Mouse (Mus musculus) adrenal gland, adult 18-20 months (tissue): ENCODE data around the gene Trem1. TPM values are rescaled to one million over a fixed set of nuclear protein-coding genes. Genes with fewer than 3 reads are reported as not detected.

Source experiments
- DNase-seq, 2 experiments: peaks; one replicate each; pipeline ENCODE4 v3.0.0; 2021 to 2022; ENCODE audit warnings: low spot score in 2 of 2
- total RNA-seq, 2 experiments: library from RNA; stranded (reverse); gene quantifications; 1 replicate in 1 of 2; 2 replicates in 1 of 2; pipeline ENCODE4 v1.2.3; 2021

Trem1 gene
- total RNA-seq, 2 experiments from 2014 or later = 0.20 TPM; not detected in 1

- no peak for DNase-seq
Measured at GRCm38 (mm10) chr17:48266610-48267304, 34.2 kb downstream of the Trem1 start.

GRCm38 (mm10) chr17:48267591-48267990 lies 35.0 kb downstream of the Trem1 start:
- DNase-seq = no peak

- no peak for DNase-seq
Measured at GRCm38 (mm10) chr17:48268276-48268675, 35.7 kb downstream of the Trem1 start.

GRCm38 (mm10) chr17:48269833-48270232 lies 37.3 kb downstream of the Trem1 start:
- no peak for DNase-seq

GRCm38 (mm10) chr17:48272158-48272557 lies 39.6 kb downstream of the Trem1 start:
- no peak for DNase-seq

- no peak for DNase-seq
Measured at GRCm38 (mm10) chr17:48272598-48272997, 40.0 kb downstream of the Trem1 start.

GRCm38 (mm10) chr17:48274098-48274497 lies 41.5 kb downstream of the Trem1 start:
- no peak for DNase-seq

GRCm38 (mm10) chr17:48274885-48275284 lies 42.3 kb downstream of the Trem1 start:
- DNase-seq = peak; percentile 71

- no peak for DNase-seq
Measured at GRCm38 (mm10) chr17:48275736-48276135, 43.2 kb downstream of the Trem1 start.

GRCm38 (mm10) chr17:48278381-48278780 lies 45.8 kb downstream of the Trem1 start:
- no peak for DNase-seq

GRCm38 (mm10) chr17:48279002-48279401 lies 46.4 kb downstream of the Trem1 start:
- DNase-seq = no peak

GRCm38 (mm10) chr17:48280943-48281738 lies 48.6 kb downstream of the Trem1 start:
- no peak for DNase-seq

GRCm38 (mm10) chr17:48281739-48282085 lies 49.1 kb downstream of the Trem1 start:
- no peak for DNase-seq

- DNase-seq = no peak
Measured at GRCm38 (mm10) chr17:48286765-48287164, 54.2 kb downstream of the Trem1 start.

GRCm38 (mm10) chr17:48287276-48287675 lies 54.7 kb downstream of the Trem1 start:
- no peak for DNase-seq

- no peak for DNase-seq
Measured at GRCm38 (mm10) chr17:48293500-48294194, 61.1 kb downstream of the Trem1 start.

Other genes with a start within 250 kb of the Trem1 start
- not detected for gene 1700122O11Rik, start 194.5 kb upstream of the Trem1 start, total RNA-seq
- not detected for gene 1700067P10Rik, start 143.4 kb upstream of the Trem1 start, total RNA-seq
- not detected for gene 9830107B12Rik, start 86.5 kb upstream of the Trem1 start, total RNA-seq
- under 1 TPM in 1 of 2 experiments, not detected in 1; 0.26 TPM for gene A530064D06Rik, start 65.5 kb upstream of the Trem1 start, total RNA-seq
- gene Trem3, start 15.0 kb downstream of the Trem1 start, total RNA-seq = under 1 TPM in 1 of 2 experiments, not detected in 1; 0.93 TPM
- gene Treml4, start 31.5 kb downstream of the Trem1 start, total RNA-seq = 1 to 10 TPM in 1 of 2 experiments, under 1 TPM in 1; 0.46 to 1.6 TPM
- under 1 TPM; 0.46 to 0.48 TPM for gene Treml2, start 66.7 kb downstream of the Trem1 start, total RNA-seq
- gene B430306N03Rik, start 83.4 kb downstream of the Trem1 start, total RNA-seq = under 1 TPM; 0.13 to 0.42 TPM
- gene Trem2, start 113.6 kb downstream of the Trem1 start, total RNA-seq = 10 to 100 TPM in 1 of 2 experiments, 1 to 10 TPM in 1; 5.1 to 15.2 TPM
- under 1 TPM in 1 of 2 experiments, not detected in 1; 0.42 TPM for gene Treml1, start 127.1 kb downstream of the Trem1 start, total RNA-seq
- 10 to 100 TPM; 35.5 to 36.5 TPM for gene Nfya, start 177.1 kb downstream of the Trem1 start, total RNA-seq
- gene Oard1, start 177.2 kb downstream of the Trem1 start, total RNA-seq = 10 to 100 TPM; 17.5 to 19.5 TPM
- gene Apobec2, start 200.2 kb downstream of the Trem1 start, total RNA-seq = 1 to 10 TPM; 1.5 to 2.0 TPM
- gene Tspo2, start 218.8 kb downstream of the Trem1 start, total RNA-seq = not detected
- under 1 TPM in 1 of 2 experiments, not detected in 1; 0.19 TPM for gene Unc5cl, start 222.1 kb downstream of the Trem1 start, total RNA-seq